Mouse (Mus musculus): ENCODE measurements at regions not wholly inside any gene's neighbourhood (a gene's known extent, or its start where the extent isn't known, plus 50 kb on each side); places are given as distances from the start of the nearest gene placed in this dataset.

- DNase-seq (ENCODE audit: low spot score): no peak
Measured at GRCm38 (mm10) chr7:36917011-36917410, 219.1 kb downstream of the Tshz3 start.

GRCm38 (mm10) chr7:36919413-36919812 is 221.5 kb downstream of the Tshz3 start:
- no peaks in the 10 kb centered on the region for H3K9me3 ChIP-seq (ENCODE audit: control insufficient read depth, low read length)
- no peaks in the 10 kb centered on the region for H3K36me3 ChIP-seq (ENCODE audit: control insufficient read depth, insufficient read depth, low read length)
- H3K9ac ChIP-seq (ENCODE audit: low read length): no peak overlapping the region
- no peak overlapping the region for H3K4me3 ChIP-seq (ENCODE audit: low read depth, low read length)
- H3K4me2 ChIP-seq (ENCODE audit: low read depth): no peak overlapping the region
- no peaks in the 10 kb centered on the region for H3K4me1 ChIP-seq (ENCODE audit: control insufficient read depth, insufficient read depth, low read length)
- no peak overlapping the region for H3K27ac ChIP-seq (ENCODE audit: low read depth, low read length)
- no peaks in the 10 kb centered on the region for H3K27me3 ChIP-seq (ENCODE audit: control insufficient read depth, insufficient read depth, low read length)
- WGBS: 71% methylated on average over 4 of the region's 4 CpGs
- DNase-seq (ENCODE audit: low spot score): no peak
- ATAC-seq (ENCODE audit: insufficient read depth, low FRiP score, low TSS enrichment): no peak

More at GRCm38 (mm10) chr7:36917011-36917410, 219.1 kb downstream of the Tshz3 start:
- ATAC-seq (ENCODE audit: insufficient read depth, low FRiP score, low TSS enrichment): no peak
- Histone ChIP-seq H3K27me3 (ENCODE audit: control insufficient read depth, insufficient read depth, low read length) (no peaks in the 10 kb centered on the region), H3K27ac (ENCODE audit: low read depth, low read length) (no peak overlapping the region), H3K9ac (ENCODE audit: low read length) (no peak overlapping the region), H3K4me1 (ENCODE audit: control insufficient read depth, insufficient read depth, low read length) (no peaks in the 10 kb centered on the region), H3K4me3 (ENCODE audit: low read depth, low read length) (no peak overlapping the region), H3K4me2 (ENCODE audit: low read depth) (no peak overlapping the region), H3K36me3 (ENCODE audit: control insufficient read depth, insufficient read depth, low read length) (no peaks in the 10 kb centered on the region), H3K9me3 (ENCODE audit: control insufficient read depth, low read length) (no peaks in the 10 kb centered on the region)
- 65% methylated on average over 9 of the region's 9 CpGs for WGBS

GRCm38 (mm10) chr7:36921003-36921402 is 223.1 kb downstream of the Tshz3 start:
- Histone ChIP-seq H3K4me2 (ENCODE audit: low read depth) (no peak overlapping the region), H3K4me3 (ENCODE audit: low read depth, low read length) (no peak overlapping the region), H3K9me3 (ENCODE audit: control insufficient read depth, low read length) (no peaks in the 10 kb centered on the region), H3K4me1 (ENCODE audit: control insufficient read depth, insufficient read depth, low read length) (no peaks in the 10 kb centered on the region), H3K9ac (ENCODE audit: low read length) (no peak overlapping the region), H3K36me3 (ENCODE audit: control insufficient read depth, insufficient read depth, low read length) (no peaks in the 10 kb centered on the region), H3K27me3 (ENCODE audit: control insufficient read depth, insufficient read depth, low read length) (no peaks in the 10 kb centered on the region), H3K27ac (ENCODE audit: low read depth, low read length) (no peak overlapping the region)
- ATAC-seq (ENCODE audit: insufficient read depth, low FRiP score, low TSS enrichment) (no peak), DNase-seq (ENCODE audit: low spot score) (no peak)
- WGBS: 84% methylated on average over 14 of the region's 14 CpGs

- no peak for ATAC-seq (ENCODE audit: insufficient read depth, low FRiP score, low TSS enrichment)
- no peaks in the 10 kb centered on the region for H3K36me3 ChIP-seq (ENCODE audit: control insufficient read depth, insufficient read depth, low read length)
- no peak overlapping the region for H3K27ac ChIP-seq (ENCODE audit: low read depth, low read length)
- H3K27me3 ChIP-seq (ENCODE audit: control insufficient read depth, insufficient read depth, low read length): no peaks in the 10 kb centered on the region
- no peak overlapping the region for H3K4me3 ChIP-seq (ENCODE audit: low read depth, low read length)
- H3K4me1 ChIP-seq (ENCODE audit: control insufficient read depth, insufficient read depth, low read length): peaks cover 4% of the 10 kb centered on the region
- 74% methylated on average over 3 of the region's 4 CpGs for WGBS
- no peaks in the 10 kb centered on the region for H3K9me3 ChIP-seq (ENCODE audit: control insufficient read depth, low read length)
- no peak overlapping the region for H3K9ac ChIP-seq (ENCODE audit: low read length)
- H3K4me2 ChIP-seq (ENCODE audit: low read depth): no peak overlapping the region
- DNase-seq (ENCODE audit: low spot score): no peak
Measured at GRCm38 (mm10) chr7:36933490-36933889, 235.6 kb downstream of the Tshz3 start.

- 79% methylated on average over 21 of the region's 21 CpGs for WGBS
- no peaks in the 10 kb centered on the region for H3K4me1 ChIP-seq (ENCODE audit: control insufficient read depth, insufficient read depth, low read length)
- H3K9ac ChIP-seq (ENCODE audit: low read length): no peak overlapping the region
- DNase-seq (ENCODE audit: low spot score): no peak
- ATAC-seq (ENCODE audit: insufficient read depth, low FRiP score, low TSS enrichment): no peak
- H3K27ac ChIP-seq (ENCODE audit: low read depth, low read length): no peak overlapping the region
- H3K36me3 ChIP-seq (ENCODE audit: control insufficient read depth, insufficient read depth, low read length): no peaks in the 10 kb centered on the region
- no peaks in the 10 kb centered on the region for H3K27me3 ChIP-seq (ENCODE audit: control insufficient read depth, insufficient read depth, low read length)
- no peak overlapping the region for H3K4me2 ChIP-seq (ENCODE audit: low read depth)
- no peak overlapping the region for H3K4me3 ChIP-seq (ENCODE audit: low read depth, low read length)
- no peaks in the 10 kb centered on the region for H3K9me3 ChIP-seq (ENCODE audit: control insufficient read depth, low read length)
Measured at GRCm38 (mm10) chr7:36934792-36935555, 237.1 kb downstream of the Tshz3 start.

GRCm38 (mm10) chr7:36940611-36941010 is 242.7 kb downstream of the Tshz3 start:
- Histone ChIP-seq H3K9me3 (ENCODE audit: control insufficient read depth, low read length) (no peaks in the 10 kb centered on the region), H3K9ac (ENCODE audit: low read length) (no peak overlapping the region), H3K27ac (ENCODE audit: low read depth, low read length) (no peak overlapping the region), H3K27me3 (ENCODE audit: control insufficient read depth, insufficient read depth, low read length) (no peaks in the 10 kb centered on the region), H3K4me2 (ENCODE audit: low read depth) (no peak overlapping the region), H3K4me1 (ENCODE audit: control insufficient read depth, insufficient read depth, low read length) (no peaks in the 10 kb centered on the region), H3K36me3 (ENCODE audit: control insufficient read depth, insufficient read depth, low read length) (no peaks in the 10 kb centered on the region), H3K4me3 (ENCODE audit: low read depth, low read length) (no peak overlapping the region)
- ATAC-seq (ENCODE audit: insufficient read depth, low FRiP score, low TSS enrichment) (no peak), DNase-seq (ENCODE audit: low spot score) (no peak)
- WGBS: 83% methylated on average over 10 of the region's 10 CpGs

- ATAC-seq (ENCODE audit: insufficient read depth, low FRiP score, low TSS enrichment) (no peak), DNase-seq (ENCODE audit: low spot score) (no peak)
- WGBS: 72% methylated on average over 14 of the region's 14 CpGs
Measured at GRCm38 (mm10) chr7:36945024-36945815, 247.3 kb downstream of the Tshz3 start.

GRCm38 (mm10) chr7:36949511-36949910 is 251.6 kb downstream of the Tshz3 start:
- ATAC-seq (ENCODE audit: insufficient read depth, low FRiP score, low TSS enrichment) (no peak), DNase-seq (ENCODE audit: low spot score) (no peak)
- Histone ChIP-seq H3K4me1 (ENCODE audit: control insufficient read depth, insufficient read depth, low read length) (no peaks in the 10 kb centered on the region), H3K27me3 (ENCODE audit: control insufficient read depth, insufficient read depth, low read length) (no peaks in the 10 kb centered on the region), H3K27ac (ENCODE audit: low read depth, low read length) (no peak overlapping the region), H3K36me3 (ENCODE audit: control insufficient read depth, insufficient read depth, low read length) (no peaks in the 10 kb centered on the region), H3K9ac (ENCODE audit: low read length) (no peak overlapping the region), H3K4me2 (ENCODE audit: low read depth) (no peak overlapping the region), H3K9me3 (ENCODE audit: control insufficient read depth, low read length) (no peaks in the 10 kb centered on the region), H3K4me3 (ENCODE audit: low read depth, low read length) (no peak overlapping the region)
- WGBS: 77% methylated on average over 10 of the region's 10 CpGs

More at GRCm38 (mm10) chr7:36945024-36945815, 247.3 kb downstream of the Tshz3 start:
- Histone ChIP-seq H3K27me3 (ENCODE audit: control insufficient read depth, insufficient read depth, low read length) (no peaks in the 10 kb centered on the region), H3K9me3 (ENCODE audit: control insufficient read depth, low read length) (no peaks in the 10 kb centered on the region), H3K27ac (ENCODE audit: low read depth, low read length) (no peak overlapping the region), H3K9ac (ENCODE audit: low read length) (no peak overlapping the region), H3K4me1 (ENCODE audit: control insufficient read depth, insufficient read depth, low read length) (no peaks in the 10 kb centered on the region), H3K4me3 (ENCODE audit: low read depth, low read length) (no peak overlapping the region), H3K4me2 (ENCODE audit: low read depth) (no peak overlapping the region), H3K36me3 (ENCODE audit: control insufficient read depth, insufficient read depth, low read length) (no peaks in the 10 kb centered on the region)

- Histone ChIP-seq H3K4me2 (ENCODE audit: low read depth) (no peak overlapping the region), H3K9me3 (ENCODE audit: control insufficient read depth, low read length) (no peaks in the 10 kb centered on the region; the same call in 1 of the 2 replicates), H3K9ac (ENCODE audit: low read length) (no peak overlapping the region), H3K36me3 (ENCODE audit: control insufficient read depth, insufficient read depth, low read length) (no peaks in the 10 kb centered on the region), H3K4me3 (ENCODE audit: low read depth, low read length) (no peak overlapping the region), H3K27ac (ENCODE audit: low read depth, low read length) (no peak overlapping the region), H3K4me1 (ENCODE audit: control insufficient read depth, insufficient read depth, low read length) (no peaks in the 10 kb centered on the region), H3K27me3 (ENCODE audit: control insufficient read depth, insufficient read depth, low read length) (no peaks in the 10 kb centered on the region)
- ATAC-seq (ENCODE audit: insufficient read depth, low FRiP score, low TSS enrichment): no peak
- WGBS: 71% methylated on average over 3 of the region's 3 CpGs
- DNase-seq (ENCODE audit: low spot score): no peak
Measured at GRCm38 (mm10) chr7:36955376-36955775, 257.5 kb downstream of the Tshz3 start.

Measured in neural tube, embryonic 11.5 days (tissue).